Mouse (Mus musculus) olfactory bulb, adult 2 months (tissue): ENCODE measurements around the gene S100b.

Experiments used
- CTCF ChIP-seq: fragments of 200-500 bp; IDR thresholded peaks from 2 replicates; pipeline ENCODE4 v1.5.1; 2012; ENCODE audit warnings: low read depth, mild to moderate bottlenecking, low read length, moderate library complexity; ENCODE audit not compliant: insufficient read depth
- POLR2A ChIP-seq: fragments of 200-500 bp; IDR thresholded peaks from 2 replicates; pipeline ENCODE4 v1.6.1; 2012; ENCODE audit warnings: mild to moderate bottlenecking, low read depth, low read length, moderate library complexity; ENCODE audit not compliant: insufficient read depth

- TF ChIP-seq CTCF = no peak
- no peak for TF ChIP-seq POLR2A
Measured at GRCm38 (mm10) chr10:76259566-76260232, 6.0 kb downstream of the S100b start.
